Mouse (Mus musculus): ENCODE results near the gene Ppil6.
A peak's percentile ranks its signal among the peaks of the same experiment; 100 is the strongest.

Gene Ppil6

GRCm38 (mm10) chr10:41525696-41526095 lies 35.5 kb downstream of the Ppil6 start:
- DNase-seq (ENCODE audit: low spot score in 2 of 2): no peak

GRCm38 (mm10) chr10:41529972-41530371 lies 39.7 kb downstream of the Ppil6 start:
- DNase-seq (ENCODE audit: low spot score in 2 of 2): no peak

- DNase-seq (ENCODE audit: low spot score in 2 of 2): no peak
These were observed 45.8 kb downstream of the Ppil6 start for GRCm38 (mm10) chr10:41535991-41536390.

- DNase-seq (ENCODE audit: low spot score in 2 of 2): no peak
These were observed 46.5 kb downstream of the Ppil6 start for GRCm38 (mm10) chr10:41536714-41537113.

DNA sequence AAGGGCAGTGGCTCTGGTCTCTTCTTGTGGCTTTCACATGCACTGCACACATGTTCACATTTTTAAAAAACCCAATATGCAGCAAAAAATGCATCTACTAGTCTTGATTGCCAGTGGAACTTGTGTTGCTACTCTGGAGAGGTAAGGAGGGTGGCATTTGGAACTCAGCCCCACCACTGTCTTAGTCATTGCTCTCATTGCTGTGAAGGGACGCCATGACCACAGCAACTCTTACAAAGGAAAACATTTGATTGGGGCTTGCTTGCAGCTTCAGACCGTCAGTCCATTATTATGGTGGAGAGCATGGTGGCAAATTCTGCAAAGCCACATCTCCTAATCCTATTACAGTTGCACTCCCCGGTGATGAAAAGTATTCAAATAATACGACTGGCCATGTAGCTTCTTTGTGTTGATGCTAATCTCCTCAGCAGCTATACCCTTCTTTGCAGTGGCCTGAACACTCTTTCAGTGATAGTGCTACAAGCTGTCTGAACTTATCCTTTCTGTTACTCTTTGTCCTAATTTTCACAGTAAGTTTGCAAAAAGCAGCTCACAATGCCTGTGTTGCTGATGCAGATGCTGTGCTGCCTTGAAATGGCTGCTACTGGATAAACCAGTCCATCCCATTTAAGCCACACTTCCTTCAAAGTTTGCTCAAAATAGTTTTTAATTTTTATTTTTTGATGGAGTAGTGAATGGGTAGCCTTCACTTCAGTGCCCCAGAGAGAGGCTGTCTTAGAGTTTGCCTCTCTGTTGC lies 47.2 kb downstream of the Ppil6 start:
- DNase-seq (ENCODE audit: low spot score in 2 of 2): no peak

DNA sequence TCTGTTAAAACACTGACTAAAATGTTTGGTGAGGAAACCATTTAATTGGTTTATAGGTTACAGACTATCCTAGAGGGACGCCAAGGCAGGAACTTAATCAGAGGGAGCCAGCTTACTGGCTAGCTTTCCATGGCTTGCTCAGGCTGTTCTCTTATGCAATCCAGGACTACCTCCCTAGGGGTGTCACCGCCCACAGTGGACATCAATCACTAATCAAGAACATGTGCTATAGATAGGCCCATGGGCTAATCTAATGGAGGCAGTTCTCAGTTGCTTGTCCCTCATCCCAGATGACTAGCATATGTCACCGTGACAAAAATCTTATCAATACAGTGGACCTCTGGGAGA lies 47.7 kb downstream of the Ppil6 start:
- DNase-seq (ENCODE audit: low spot score in 2 of 2): no peak

DNA sequence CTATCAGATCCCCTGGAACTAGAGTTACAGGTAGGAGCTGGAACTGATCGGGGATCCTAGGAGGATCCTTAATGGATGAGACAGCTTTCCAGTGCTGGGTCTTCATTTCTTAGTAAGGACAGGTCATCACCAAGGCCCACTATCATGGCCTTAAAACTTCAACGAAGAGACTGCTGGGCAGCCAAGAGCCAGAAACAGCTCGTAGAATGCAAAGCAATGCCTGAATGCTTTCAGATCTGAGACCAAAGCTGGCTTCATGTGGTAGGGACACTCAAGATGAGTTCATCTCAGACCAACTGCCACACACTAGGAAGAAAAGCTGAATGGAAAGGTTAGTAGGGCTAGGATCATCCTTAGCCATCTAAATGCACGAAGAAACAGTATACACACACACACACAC lies 48.7 kb downstream of the Ppil6 start:
- no peak for DNase-seq (ENCODE audit: low spot score in 2 of 2)

GRCm38 (mm10) chr10:41542057-41542456 lies 51.8 kb downstream of the Ppil6 start:
- DNase-seq (ENCODE audit: low spot score in 2 of 2): no peak

- no peak for DNase-seq (ENCODE audit: low spot score in 2 of 2)
These were observed 53.2 kb downstream of the Ppil6 start for GRCm38 (mm10) chr10:41543439-41543838.

DNA sequence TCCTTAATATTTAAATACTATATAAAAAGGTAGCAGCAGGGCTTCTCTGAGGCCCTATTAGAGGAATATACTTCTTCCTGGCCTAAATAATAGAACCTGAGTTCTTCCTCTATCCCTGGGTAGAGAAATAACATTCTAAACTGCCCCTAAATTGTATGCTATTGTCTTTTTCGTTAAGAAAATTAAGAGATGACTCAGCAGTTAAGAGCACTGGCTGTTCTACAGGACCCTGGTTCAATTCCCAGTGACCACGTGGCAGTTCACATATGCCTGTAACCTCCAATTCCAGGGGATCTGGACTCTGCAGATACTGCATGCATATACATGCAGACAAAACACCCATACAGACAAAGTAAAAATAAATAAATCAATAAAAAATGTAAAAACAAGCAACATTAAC lies 53.6 kb downstream of the Ppil6 start:
- no peak for DNase-seq (ENCODE audit: low spot score in 2 of 2)

DNA sequence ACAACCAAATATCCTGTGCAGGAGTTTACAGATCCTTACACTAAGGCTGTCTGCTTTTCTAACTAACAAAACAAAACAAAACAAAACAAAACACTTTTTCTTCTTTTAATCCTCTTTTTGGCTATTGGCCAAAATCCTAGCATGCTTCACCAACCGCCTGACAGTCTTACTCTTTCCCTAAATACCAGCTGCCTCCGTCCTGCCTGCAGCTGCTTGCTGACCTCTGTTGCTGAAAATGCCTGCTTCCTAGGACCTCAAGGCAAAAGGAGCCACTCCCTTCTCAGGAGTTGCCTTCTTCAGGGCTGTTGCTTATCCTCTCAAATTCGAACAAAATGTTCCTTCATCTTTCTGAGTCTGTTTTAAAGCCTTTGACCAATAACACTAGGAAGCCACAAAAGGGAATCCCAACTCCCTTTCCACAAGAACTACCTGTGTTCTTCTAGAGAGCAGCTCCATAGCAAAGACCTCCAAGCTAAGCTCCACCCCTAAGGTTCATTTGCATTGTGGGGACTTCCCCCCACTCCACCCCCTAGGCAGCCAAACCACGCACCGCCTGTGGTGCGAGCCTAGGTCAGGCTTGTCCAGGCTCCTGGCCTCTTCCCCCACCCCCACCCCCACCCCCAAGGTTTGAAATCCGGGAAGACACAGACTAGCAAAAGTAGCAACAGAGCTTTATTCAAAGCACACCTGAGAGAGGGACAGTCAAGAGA lies 54.4 kb downstream of the Ppil6 start:
- DNase-seq (ENCODE audit: low spot score in 2 of 2): no peak

GRCm38 (mm10) chr10:41545224-41545755 lies 55.1 kb downstream of the Ppil6 start:
- DNase-seq (ENCODE audit: low spot score in 2 of 2): no peak

GRCm38 (mm10) chr10:41546396-41547165 lies 56.3 kb downstream of the Ppil6 start:
- no peak for DNase-seq (ENCODE audit: low spot score in 2 of 2)

- DNase-seq (ENCODE audit: low spot score in 2 of 2): no peak
These were observed 60.5 kb downstream of the Ppil6 start for GRCm38 (mm10) chr10:41550711-41551110.

- no peak for DNase-seq (ENCODE audit: low spot score in 2 of 2)
These were observed 62.1 kb downstream of the Ppil6 start for GRCm38 (mm10) chr10:41552319-41552718.

DNA sequence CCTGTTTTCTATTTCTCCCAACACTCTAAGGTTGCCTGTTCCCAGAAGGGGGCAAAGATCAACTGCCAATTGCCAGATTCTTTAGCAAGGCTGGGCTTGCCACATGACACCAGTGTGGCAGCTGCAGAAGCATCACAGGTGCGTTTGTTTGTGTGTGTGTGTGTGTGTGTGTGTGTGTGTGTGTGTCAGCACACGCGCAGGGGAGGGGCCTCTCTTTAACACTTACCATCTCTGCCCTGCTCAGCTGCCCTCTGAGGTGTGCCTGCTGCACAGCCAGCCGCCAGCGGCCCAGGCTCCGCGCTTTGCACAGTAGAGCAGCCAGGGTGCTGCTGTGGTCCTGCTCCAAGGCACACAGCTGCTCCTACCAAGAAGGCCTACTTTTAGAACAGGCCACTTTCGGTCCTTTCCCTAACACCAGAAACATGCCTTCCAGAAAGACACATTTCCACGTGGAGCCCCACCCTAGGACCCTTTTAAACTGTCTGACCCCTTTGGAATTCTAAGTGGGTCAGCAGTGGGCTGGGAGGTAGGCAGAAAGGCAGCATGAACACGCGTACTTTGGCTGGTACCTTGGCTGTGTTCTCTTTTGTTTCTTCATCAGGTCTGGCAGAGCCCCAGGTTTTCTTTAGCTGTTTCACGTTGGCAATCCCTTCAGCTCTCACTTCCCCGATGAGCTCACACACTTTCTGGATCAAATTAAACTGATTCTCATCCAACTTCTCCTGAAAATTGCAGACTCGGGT lies 62.8 kb downstream of the Ppil6 start:
- DNase-seq (ENCODE audit: low spot score in 2 of 2): peak in 1 of 2 experiments; percentile 70

DNA sequence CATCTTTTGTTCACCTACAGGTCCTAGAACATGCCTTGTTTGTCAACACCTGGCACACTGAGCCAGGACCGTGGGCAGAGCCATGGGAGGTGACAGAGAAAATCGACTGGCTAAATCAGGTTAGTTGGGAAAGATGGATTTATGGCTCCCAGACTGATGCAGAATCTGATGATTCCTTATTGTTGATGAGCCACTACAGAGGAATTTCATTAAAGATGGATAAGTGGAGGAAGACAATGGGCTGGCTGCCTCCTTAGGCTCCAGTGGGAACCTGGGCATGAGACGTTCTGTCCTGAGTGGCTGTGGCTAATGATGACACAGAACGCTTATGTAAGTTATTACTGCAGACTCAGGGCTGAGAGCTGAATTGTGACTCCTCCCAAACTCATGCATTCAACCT lies 63.5 kb downstream of the Ppil6 start:
- DNase-seq (ENCODE audit: low spot score in 2 of 2): no peak

GRCm38 (mm10) chr10:41555081-41555480 lies 64.8 kb downstream of the Ppil6 start:
- DNase-seq (ENCODE audit: low spot score in 2 of 2): no peak

DNA sequence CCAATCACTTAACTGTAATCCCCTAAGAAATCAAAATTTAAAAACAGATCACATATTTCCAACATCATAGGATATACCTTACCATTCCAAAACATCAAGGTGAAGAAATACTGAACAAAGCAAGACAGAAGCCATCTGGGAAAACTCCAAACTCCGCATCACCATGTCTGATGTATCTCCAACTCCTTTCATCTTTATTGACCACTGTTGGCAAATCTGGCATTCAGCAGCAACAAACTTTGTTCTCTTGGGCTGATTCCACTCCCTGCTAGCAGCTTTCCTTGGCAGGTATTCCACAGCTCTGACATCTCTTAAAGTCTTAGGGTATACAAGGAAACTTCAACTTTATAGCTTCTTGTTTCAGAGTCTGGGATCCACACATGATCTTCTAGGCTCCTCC lies 68.2 kb downstream of the Ppil6 start:
- no peak for DNase-seq (ENCODE audit: low spot score in 2 of 2)

- no peak for DNase-seq (ENCODE audit: low spot score in 2 of 2)
These were observed 71.6 kb downstream of the Ppil6 start for GRCm38 (mm10) chr10:41561701-41562395.
